Comparison of ENCODE assay signal across 17 mouse cellular contexts in genomic region chr14:118796694-118797058, GRCm38 (mm10). TPM values are rescaled to one million over a fixed set of nuclear protein-coding genes. Genes with fewer than 3 reads are reported as not detected.
A peak's percentile ranks its signal among the peaks of the same experiment; 100 is the strongest.
DNase-seq lines count a peak whose midpoint lies in the region; ATAC-seq and TF ChIP-seq lines count a peak whose summit lies in the region.
"Had no signal": no experiment of that assay in that cellular context is flagged by ENCODE, and none has a peak within 500 bp of the region (broad histone marks: within the 10 kb centered on the region; RNA-seq: fewer than 3 reads in every experiment).

No protein-coding gene starts in this region.

- no peaks in the 10 kb centered on the region for H3K36me3 ChIP-seq in heart, embryonic 10.5 days
- H3K36me3 ChIP-seq in lung, postnatal 0 days (ENCODE audit: insufficient read depth, low read length) = no peaks in the 10 kb centered on the region
- H3K36me3 ChIP-seq in embryonic facial prominence, embryonic 10.5 days (replicated peaks) = no peaks in the 10 kb centered on the region
- H3K36me3 ChIP-seq in liver, embryonic 15.5 days (replicated peaks) = no peaks in the 10 kb centered on the region
- H3K36me3 ChIP-seq: embryonic facial prominence, embryonic 15.5 days; hindbrain, embryonic 15.5 days; lung, embryonic 15.5 days had no signal

- no peak overlapping the region for H3K9ac ChIP-seq in lung, postnatal 0 days (replicated peaks; ENCODE audit: low read depth)
- H3K9ac ChIP-seq in liver, embryonic 15.5 days = peak overlapping the region; percentile 70
- H3K9ac ChIP-seq: embryonic facial prominence, embryonic 15.5 days; hindbrain, embryonic 15.5 days; lung, embryonic 15.5 days had no signal

- no peak for TF ChIP-seq CTCF in lung, postnatal 0 days (IDR thresholded peaks at IDR 0.05)

- H3K9me3 ChIP-seq in heart, embryonic 10.5 days = no peaks in the 10 kb centered on the region
- H3K9me3 ChIP-seq in lung, postnatal 0 days (ENCODE audit: low read length) = no peaks in the 10 kb centered on the region
- H3K9me3 ChIP-seq in embryonic facial prominence, embryonic 10.5 days = no peaks in the 10 kb centered on the region
- no peaks in the 10 kb centered on the region for H3K9me3 ChIP-seq in liver, embryonic 15.5 days (replicated peaks)
- H3K9me3 ChIP-seq: embryonic facial prominence, embryonic 15.5 days; hindbrain, embryonic 15.5 days; lung, embryonic 15.5 days had no signal

- H3K4me3 ChIP-seq in heart, embryonic 10.5 days = no peak overlapping the region
- H3K4me3 ChIP-seq in lung, postnatal 0 days (ENCODE audit: low read depth, low read length) = no peak overlapping the region
- no peak overlapping the region for H3K4me3 ChIP-seq in embryonic facial prominence, embryonic 10.5 days
- peak overlapping the region; percentile 51 for H3K4me3 ChIP-seq in liver, embryonic 15.5 days (replicated peaks)
- H3K4me3 ChIP-seq: embryonic facial prominence, embryonic 15.5 days; hindbrain, embryonic 15.5 days; lung, embryonic 15.5 days had no signal

- H3K4me2 ChIP-seq in lung, postnatal 0 days (replicated peaks; ENCODE audit: low read depth, low read length) = no peak overlapping the region
- H3K4me2 ChIP-seq in liver, embryonic 15.5 days = peak overlapping the region; percentile 71
- H3K4me2 ChIP-seq: embryonic facial prominence, embryonic 15.5 days; hindbrain, embryonic 15.5 days; lung, embryonic 15.5 days had no signal

- no peak for DNase-seq in heart, embryonic 10.5 days (ENCODE audit: low spot score)
- DNase-seq in heart, postnatal 25 days (ENCODE audit: low spot score) = no peak
- DNase-seq in lung, postnatal 0 days (ENCODE audit: low spot score) = no peak
- no peak for DNase-seq in lung, postnatal 25 days (ENCODE audit: low spot score)
- no peak for DNase-seq in embryonic facial prominence, embryonic 10.5 days (ENCODE audit: low spot score)
- DNase-seq in adrenal gland, adult 2 months = no peak
- DNase-seq in thymus, postnatal 10 days (ENCODE audit: low spot score in 2 of 2) = no peak
- DNase-seq: cerebellum, adult 8-10 months; layer of hippocampus, postnatal 36 days; left cerebral cortex, postnatal 4 days; right cerebral cortex, postnatal 4 days had no signal

- H3K27ac ChIP-seq in heart, embryonic 10.5 days = peak overlapping the region; percentile 67
- H3K27ac ChIP-seq in lung, postnatal 0 days (ENCODE audit: low read length) = no peak overlapping the region
- H3K27ac ChIP-seq in embryonic facial prominence, embryonic 10.5 days (replicated peaks) = peak overlapping the region; percentile 3; the same call in 1 of the 2 replicates
- peak overlapping the region; percentile 100 for H3K27ac ChIP-seq in liver, embryonic 15.5 days (replicated peaks)
- H3K27ac ChIP-seq: embryonic facial prominence, embryonic 15.5 days; hindbrain, embryonic 15.5 days; lung, embryonic 15.5 days had no signal

- peaks cover 28% of the 10 kb centered on the region for H3K4me1 ChIP-seq in heart, embryonic 10.5 days
- no peaks in the 10 kb centered on the region for H3K4me1 ChIP-seq in lung, postnatal 0 days (ENCODE audit: insufficient read depth, low read depth, low read length)
- peaks cover 18% of the 10 kb centered on the region for H3K4me1 ChIP-seq in embryonic facial prominence, embryonic 10.5 days
- peaks cover 85% of the 10 kb centered on the region for H3K4me1 ChIP-seq in liver, embryonic 15.5 days (replicated peaks)
- H3K4me1 ChIP-seq: lung, embryonic 15.5 days had no signal

- WGBS in heart, embryonic 10.5 days = 59% methylated on average over 5 of the region's 5 CpGs
- 36% methylated on average over 5 of the region's 5 CpGs for WGBS in lung, postnatal 0 days
- 72% methylated on average over 5 of the region's 5 CpGs for WGBS in embryonic facial prominence, embryonic 10.5 days
- 11% methylated on average over 5 of the region's 5 CpGs for WGBS in liver, embryonic 15.5 days (ENCODE audit: insufficient replicate concordance)

- no peaks in the 10 kb centered on the region for H3K27me3 ChIP-seq in heart, embryonic 10.5 days (ENCODE audit: insufficient read depth, poor library complexity, severe bottlenecking)
- H3K27me3 ChIP-seq in lung, postnatal 0 days (replicated peaks; ENCODE audit: insufficient read depth, low read length) = no peaks in the 10 kb centered on the region
- no peaks in the 10 kb centered on the region for H3K27me3 ChIP-seq in embryonic facial prominence, embryonic 10.5 days (replicated peaks; ENCODE audit: low read depth, poor library complexity, severe bottlenecking)
- peaks cover 10% of the 10 kb centered on the region for H3K27me3 ChIP-seq in liver, embryonic 15.5 days
- H3K27me3 ChIP-seq: embryonic facial prominence, embryonic 15.5 days; hindbrain, embryonic 15.5 days; lung, embryonic 15.5 days had no signal

- ATAC-seq in lung, postnatal 0 days = peak; percentile 19; the same call in 1 of the 2 replicates
- peak; percentile 40 for ATAC-seq in liver, embryonic 15.5 days (ENCODE audit: insufficient read depth)

- TF ChIP-seq EP300 in lung, postnatal 0 days (IDR thresholded peaks at IDR 0.05) = no peak

- intact Hi-C loops in heart, postnatal 25 days (cut with DNase I) = no loop called here

RNA-seq across cellular contexts. Expression of gene Cldn10, which starts 9.0 kb away (rescaled TPM):
- 0.15 and 0.70 TPM in 2 replicates for polyA plus RNA-seq in heart, embryonic 10.5 days (2016; fragmentation: Nextera tagmentation; extraction: Ambion mirVana)
- under 1 TPM in 1 of 2 experiments, not detected in 1; 0.22 TPM for total RNA-seq in heart, postnatal 25 days (2021)
- 59.2 and 60.3 TPM in 2 replicates for polyA plus RNA-seq in lung, postnatal 0 days (2015; fragmentation: Nextera tagmentation; extraction: Ambion mirVana)
- 3.0 and 3.8 TPM in 2 replicates for polyA plus RNA-seq in embryonic facial prominence, embryonic 10.5 days (2016; fragmentation: Nextera tagmentation; extraction: Ambion mirVana)
- 0.30 and 0.99 TPM in 2 replicates for polyA plus RNA-seq in liver, embryonic 15.5 days (2015; fragmentation: Nextera tagmentation; extraction: Ambion mirVana)
- 1 to 10 TPM; 1.1 to 1.3 TPM for total RNA-seq in adrenal gland, adult 2 months (2021)
- polyA plus RNA-seq in adrenal gland, adult 2 months (2012; rRNA removed) = 0.56 and 0.65 TPM in 2 replicates
- total RNA-seq: gastrocnemius, adult 8-10 months; monocyte, adult 5-6 weeks had no signal

Comparison
In these comparisons a context has a peak if more than half of its experiments do, and no peak if none do; other contexts are left out.
1. RNA of gene Cldn10, which starts 9.0 kb away (polyA plus RNA-seq): 59.2 to 60.3 TPM in lung, postnatal 0 days; 3.0 to 3.8 TPM in embryonic facial prominence, embryonic 10.5 days, 0.15 to 0.70 TPM in heart, embryonic 10.5 days, 0.56 to 0.65 TPM in adrenal gland, adult 2 months and 0.30 to 0.99 TPM in liver, embryonic 15.5 days; every median in the first group is over 10 times any median in the second.